Mouse (Mus musculus) A20 (cell line): Measurements from ENCODE around the gene Ece1.
"Not testable (repeated sequence)": the region's sequence is repeated elsewhere in the genome, so short reads cannot be mapped to it uniquely, and the experiment has no call there.

Experiments used
- DNase-seq: peaks from one replicate; pipeline ENCODE4 v3.0.0-alpha.2; 2011; ENCODE audit warnings: low read depth, low spot score

Gene Ece1

DNA sequence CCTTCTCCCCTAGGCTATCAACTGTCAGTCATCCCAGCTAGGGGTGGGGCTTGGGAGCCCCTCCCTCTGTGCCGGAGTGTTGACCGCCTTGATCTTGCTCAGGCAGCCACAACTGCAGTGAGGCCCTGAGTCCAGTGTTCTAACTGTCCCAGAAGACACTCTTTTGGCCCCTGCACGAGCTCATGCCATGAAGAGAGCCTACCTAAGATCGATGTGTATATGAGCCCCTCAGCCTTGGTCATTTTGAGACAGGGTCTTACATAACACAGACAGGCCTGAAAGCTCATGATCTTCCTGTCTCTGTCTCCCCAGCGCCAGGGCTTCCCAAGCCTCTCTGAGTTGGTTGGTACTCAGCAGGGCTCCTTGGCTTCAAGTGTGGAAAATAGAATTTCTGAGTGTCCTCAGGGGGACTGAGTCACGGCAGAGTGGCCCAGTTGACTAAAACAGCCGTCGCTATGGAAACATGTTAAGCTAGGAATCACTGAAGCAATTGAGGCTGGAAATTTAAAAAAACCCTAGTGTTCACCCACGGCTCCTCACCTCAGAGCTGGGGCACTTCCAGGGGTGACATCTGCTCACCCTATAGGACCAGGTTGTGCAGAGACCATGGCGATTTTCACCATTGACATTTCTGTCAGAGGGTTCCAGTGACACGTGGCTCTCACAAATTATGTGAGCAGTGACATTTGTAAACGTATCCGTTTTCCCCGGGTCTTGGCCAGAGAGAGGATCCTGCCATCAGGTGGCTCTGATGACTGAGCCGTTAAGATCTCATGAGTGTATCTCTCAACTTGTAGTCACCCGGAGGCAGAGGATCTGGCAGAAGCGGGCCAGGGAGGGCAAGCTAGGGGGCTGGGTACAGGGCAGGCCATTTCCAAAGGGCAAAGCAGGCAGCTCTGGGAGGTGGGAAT lies 80.1 kb downstream of the Ece1 start:
- DNase-seq, result no peak

DNA sequence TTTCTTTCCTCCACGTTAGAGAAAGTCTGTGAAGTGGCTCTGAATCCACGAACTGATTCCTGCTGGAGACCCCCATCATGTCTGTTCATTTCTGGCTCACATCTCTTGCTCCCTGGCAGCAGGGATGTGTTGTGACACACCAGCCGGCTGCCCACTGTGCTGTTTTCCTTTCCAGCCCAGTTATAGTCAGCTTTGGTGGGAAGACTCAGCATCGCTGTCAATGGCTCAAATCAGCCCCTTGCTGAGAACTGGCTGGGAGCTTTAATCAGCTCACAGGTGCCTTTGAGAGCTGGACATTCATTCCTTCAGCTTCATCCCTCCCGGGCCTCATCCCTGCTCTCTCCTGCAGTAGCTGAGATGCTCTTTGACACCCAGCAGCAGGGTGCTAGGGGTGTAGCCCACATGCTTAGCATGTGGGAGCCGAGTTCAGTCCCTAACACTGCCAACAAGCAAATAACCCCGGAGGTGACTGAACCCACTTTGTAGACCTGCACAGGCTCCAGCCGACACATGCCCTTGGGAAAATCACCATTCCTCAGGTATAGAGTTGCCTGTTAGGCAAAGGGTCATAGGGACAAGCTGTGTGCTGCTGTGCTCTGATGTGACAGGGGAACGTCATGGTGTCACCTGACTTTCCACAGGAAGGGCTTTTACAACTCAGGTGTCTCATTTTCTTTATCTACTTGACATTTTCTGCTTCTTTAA lies 80.9 kb downstream of the Ece1 start:
- no peak for DNase-seq

- no peak for DNase-seq
Measured at GRCm38 (mm10) chr4:137943540-137943939, 81.5 kb downstream of the Ece1 start.

GRCm38 (mm10) chr4:137945376-137945775 lies 83.3 kb downstream of the Ece1 start:
- peak; percentile 41 for DNase-seq

- DNase-seq, result no peak
Measured at GRCm38 (mm10) chr4:137946419-137946818, 84.4 kb downstream of the Ece1 start.

GRCm38 (mm10) chr4:137952840-137953239 lies 90.8 kb downstream of the Ece1 start:
- peak; percentile 73 for DNase-seq

- DNase-seq, result no peak
Measured at GRCm38 (mm10) chr4:137954184-137954583, 92.1 kb downstream of the Ece1 start.

DNA sequence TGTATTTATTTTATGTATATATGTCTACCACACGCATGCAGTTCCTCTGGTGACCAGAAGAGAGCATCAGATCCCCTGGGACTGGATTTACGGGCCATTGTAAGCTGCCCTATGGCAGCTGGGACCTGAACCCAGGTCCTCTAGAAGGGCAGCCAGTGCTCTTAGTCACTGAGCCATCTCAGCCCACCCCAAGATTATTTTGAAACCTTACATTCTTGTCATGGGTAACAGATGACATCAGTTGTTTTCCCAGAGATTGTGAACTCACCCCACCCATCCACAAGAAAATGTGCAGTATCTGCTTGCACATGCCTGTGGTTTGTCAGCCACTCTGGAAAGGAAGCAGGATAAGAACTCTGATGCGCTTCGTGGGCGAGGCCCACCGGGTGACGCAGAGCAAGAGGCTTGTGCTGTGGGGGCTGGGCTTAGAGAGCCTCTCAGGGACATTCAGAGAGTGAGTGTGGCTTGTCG lies 92.9 kb downstream of the Ece1 start:
- DNase-seq, result peak; percentile 36

- no peak for DNase-seq
Measured at GRCm38 (mm10) chr4:137956260-137956659, 94.2 kb downstream of the Ece1 start.

GRCm38 (mm10) chr4:137959889-137960665 lies 98.0 kb downstream of the Ece1 start:
- DNase-seq, result peak; percentile 32

- no peak for DNase-seq
Measured at GRCm38 (mm10) chr4:137960757-137961156, 98.7 kb downstream of the Ece1 start.

DNA sequence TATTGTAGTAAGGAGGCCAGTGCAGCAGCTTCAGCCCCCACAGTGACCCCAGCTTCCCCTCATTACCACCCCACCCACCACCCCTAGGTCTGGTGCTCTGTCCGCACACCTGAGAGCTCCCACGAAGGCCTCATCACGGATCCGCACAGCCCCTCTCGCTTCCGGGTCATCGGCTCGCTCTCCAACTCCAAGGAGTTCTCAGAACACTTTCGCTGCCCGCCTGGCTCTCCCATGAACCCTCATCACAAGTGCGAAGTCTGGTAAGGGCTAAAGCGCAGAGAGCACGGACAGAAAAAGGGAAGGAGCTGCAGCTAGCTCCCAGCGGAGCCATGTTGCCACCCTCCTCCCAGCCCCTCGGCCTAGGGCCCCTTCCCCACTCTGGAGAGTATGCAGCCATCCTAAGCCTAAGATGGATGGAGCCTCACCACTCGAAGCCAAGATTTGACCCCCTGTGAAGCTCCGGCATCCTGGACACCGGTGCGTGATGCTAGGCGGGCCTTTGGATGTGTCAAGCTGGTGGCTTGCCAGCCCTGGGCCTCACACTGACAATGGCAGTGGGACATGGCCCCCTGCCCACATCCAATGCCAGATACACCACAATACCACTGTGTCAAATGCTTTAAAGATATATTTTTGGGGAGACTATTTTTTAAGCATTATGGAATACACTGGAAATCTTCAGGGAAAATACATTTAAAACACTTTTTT lies 100.8 kb downstream of the Ece1 start:
- DNase-seq, result no peak

GRCm38 (mm10) chr4:137963431-137963830 lies 101.4 kb downstream of the Ece1 start:
- no peak for DNase-seq

DNA sequence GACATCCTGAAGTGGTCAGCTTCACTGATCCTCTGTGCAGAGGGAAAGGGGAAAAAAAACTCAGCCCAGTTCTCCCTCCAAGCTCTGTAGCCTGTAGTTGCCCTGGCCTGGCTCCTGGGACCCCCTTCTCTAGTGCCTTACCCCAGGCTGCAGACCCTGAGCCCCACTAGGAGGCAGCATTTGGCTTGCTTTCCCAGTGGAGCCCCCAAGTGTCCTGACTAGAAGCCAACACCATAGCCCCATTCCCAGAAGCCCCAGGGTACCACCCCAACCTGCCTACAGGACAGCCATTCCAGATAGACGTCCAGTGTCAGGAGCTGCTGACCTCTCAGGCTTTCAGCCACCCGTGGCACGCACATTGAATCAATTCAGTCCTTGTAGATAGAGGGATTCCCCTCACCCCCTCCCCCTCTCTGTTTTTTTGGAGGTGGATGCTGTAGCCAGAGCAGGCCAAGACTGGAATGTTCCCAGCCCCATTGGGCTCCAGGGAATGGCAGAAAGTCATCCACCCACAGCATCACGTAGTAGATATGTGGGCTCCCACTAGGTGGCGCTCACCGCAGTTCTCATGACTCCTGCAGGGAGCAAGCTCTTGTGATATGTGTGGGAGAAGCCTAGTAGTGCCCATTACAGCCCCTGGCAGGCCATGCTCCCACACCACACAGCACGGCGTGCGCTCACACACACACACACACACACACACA lies 102.0 kb downstream of the Ece1 start:
- DNase-seq, result peak; percentile 65

- DNase-seq, result no peak
Measured at GRCm38 (mm10) chr4:137964585-137964930, 102.5 kb downstream of the Ece1 start.

DNA sequence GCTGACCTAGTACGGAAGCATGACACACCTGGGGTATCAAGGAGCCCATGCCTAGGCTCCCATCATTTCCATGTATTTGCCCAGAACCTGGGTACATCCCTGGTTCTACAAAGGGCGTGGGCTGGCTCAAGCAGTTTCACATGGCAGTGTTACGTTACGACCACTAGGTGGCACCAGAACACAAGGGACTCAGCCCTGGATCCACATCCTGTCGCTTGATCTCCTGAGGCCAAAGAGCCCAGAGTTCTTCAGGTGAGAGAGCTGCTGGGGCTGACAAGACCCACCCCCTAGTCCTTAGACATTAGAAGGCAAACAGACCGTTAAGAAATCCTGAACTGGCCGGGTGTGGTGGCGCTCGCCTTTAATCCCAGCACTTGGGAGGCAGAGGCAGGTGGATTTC lies 106.2 kb downstream of the Ece1 start:
- peak; percentile 76 for DNase-seq

GRCm38 (mm10) chr4:137970623-137971199 lies 108.7 kb downstream of the Ece1 start:
- not testable (repeated sequence) for DNase-seq

GRCm38 (mm10) chr4:137974856-137975432 lies 112.9 kb downstream of the Ece1 start:
- not testable (repeated sequence) for DNase-seq

DNA sequence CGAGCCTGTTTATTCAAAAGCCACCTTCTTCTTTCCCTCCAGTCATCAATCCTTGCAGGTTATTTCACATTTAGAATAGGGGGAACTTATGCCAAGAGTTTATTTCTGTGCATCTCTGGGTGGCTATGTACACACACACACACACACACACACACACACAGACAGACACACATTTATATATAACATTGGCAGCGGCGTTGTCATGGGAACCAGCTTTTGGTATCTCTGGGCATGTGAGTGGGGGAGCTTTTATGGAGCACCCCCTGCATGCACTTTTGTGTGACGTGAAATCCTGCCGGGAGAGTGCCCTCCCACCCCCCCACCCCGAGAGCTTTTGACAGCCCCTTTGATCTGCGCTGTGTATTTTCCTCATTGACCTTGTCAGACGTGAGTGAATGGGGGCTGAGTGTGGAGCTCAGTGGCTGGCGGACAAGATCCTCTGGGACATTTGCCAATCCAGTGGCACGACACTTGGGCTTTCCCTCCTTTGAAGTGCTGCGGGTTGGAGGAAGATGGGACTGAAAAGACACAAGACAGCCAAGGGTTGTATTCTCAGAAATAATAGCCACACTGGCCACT lies 117.1 kb downstream of the Ece1 start:
- DNase-seq, result not testable (repeated sequence)

GRCm38 (mm10) chr4:137982869-137983268 lies 120.8 kb downstream of the Ece1 start:
- no peak for DNase-seq
